Mouse (Mus musculus): ENCODE data around the gene Zfp622. TPM values are rescaled to one million over a fixed set of nuclear protein-coding genes. Genes with fewer than 3 reads are reported as not detected.
"Not testable (repeated sequence)": the region's sequence is repeated elsewhere in the genome, so short reads cannot be mapped to it uniquely, and the experiment has no call there.

Zfp622 gene
- total RNA-seq, 1 experiment: 65.9 TPM

DNA sequence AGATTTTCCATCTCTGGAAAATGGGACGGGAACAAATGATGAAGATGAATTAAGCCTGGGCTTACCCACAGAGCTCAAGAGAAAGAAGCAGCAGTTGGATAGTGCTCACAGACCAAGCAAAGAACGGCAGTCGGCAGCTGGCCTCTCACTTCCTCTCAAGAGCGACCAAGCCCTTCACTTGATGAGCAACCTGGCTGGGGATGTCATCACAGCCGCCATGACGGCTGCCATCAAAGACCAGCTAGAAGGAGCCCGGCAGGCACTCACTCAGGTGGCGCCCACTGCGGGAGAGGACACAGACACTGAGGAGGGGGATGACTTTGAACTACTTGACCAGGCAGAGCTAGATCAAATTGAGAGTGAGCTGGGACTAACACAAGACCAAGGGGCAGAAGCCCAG is 12.6 kb upstream of the Zfp622 start:
- no peaks in the 10 kb centered on the region for H3K9me3 ChIP-seq (ENCODE audit: control insufficient read depth, insufficient read depth, low read depth, low read length)
- no peak overlapping the region for H3K27ac ChIP-seq (ENCODE audit: insufficient read depth, low read depth, low read length, poor library complexity, severe bottlenecking)
- H3K9ac ChIP-seq (ENCODE audit: insufficient read depth, low read depth, low read length, poor library complexity, severe bottlenecking): no peak overlapping the region
- DNase-seq (ENCODE audit: low read depth, low spot score): no peak
- in situ Hi-C loops (cut with MboI; ENCODE audit: low sequenced_read_pairs in 2 of 2, unreplicated experiment in 2 of 2): no loop called here
- no peak overlapping the region for H3K4me3 ChIP-seq (ENCODE audit: insufficient read depth in 1 of 2, low read depth in 1 of 2, low read length in 2 of 2, poor library complexity in 1 of 2, severe bottlenecking in 1 of 2)
- no peaks in the 10 kb centered on the region for H3K4me1 ChIP-seq (ENCODE audit: control insufficient read depth in 2 of 2, insufficient read depth in 2 of 2, low read length in 2 of 2, poor library complexity in 1 of 2)
- no peak for TF ChIP-seq HCFC1 (IDR thresholded peaks at IDR 0.05; ENCODE audit: borderline replicate concordance, insufficient read depth, low read length)
- no peak for TF ChIP-seq ZNF384 (IDR thresholded peaks at IDR 0.05; ENCODE audit: low read depth, low read length)
- H3K36me3 ChIP-seq (ENCODE audit: control insufficient read depth, insufficient read depth, low read length, poor library complexity, severe bottlenecking): no peaks in the 10 kb centered on the region

- H3K4me3 ChIP-seq (ENCODE audit: insufficient read depth in 1 of 2, low read depth in 1 of 2, low read length in 2 of 2, poor library complexity in 1 of 2, severe bottlenecking in 1 of 2): no peak overlapping the region
- no peaks in the 10 kb centered on the region for H3K9me3 ChIP-seq (ENCODE audit: control insufficient read depth, insufficient read depth, low read depth, low read length)
- DNase-seq (ENCODE audit: low read depth, low spot score): no peak
- no peak overlapping the region for H3K9ac ChIP-seq (ENCODE audit: insufficient read depth, low read depth, low read length, poor library complexity, severe bottlenecking)
- H3K4me1 ChIP-seq (ENCODE audit: control insufficient read depth in 2 of 2, insufficient read depth in 2 of 2, low read length in 2 of 2, poor library complexity in 1 of 2): no peaks in the 10 kb centered on the region
- no peak for TF ChIP-seq ZC3H11A (IDR thresholded peaks at IDR 0.05; ENCODE audit: borderline replicate concordance, low read depth, low read length)
- TF ChIP-seq ZNF384 (IDR thresholded peaks at IDR 0.05; ENCODE audit: low read depth, low read length): no peak
- no peak overlapping the region for H3K27ac ChIP-seq (ENCODE audit: insufficient read depth, low read depth, low read length, poor library complexity, severe bottlenecking)
- in situ Hi-C loops (cut with MboI; ENCODE audit: low sequenced_read_pairs in 2 of 2, unreplicated experiment in 2 of 2): no loop called here
- H3K36me3 ChIP-seq (ENCODE audit: control insufficient read depth, insufficient read depth, low read length, poor library complexity, severe bottlenecking): no peaks in the 10 kb centered on the region
Measured at GRCm38 (mm10) chr15:25972758-25973157, 11.4 kb upstream of the Zfp622 start.

DNA sequence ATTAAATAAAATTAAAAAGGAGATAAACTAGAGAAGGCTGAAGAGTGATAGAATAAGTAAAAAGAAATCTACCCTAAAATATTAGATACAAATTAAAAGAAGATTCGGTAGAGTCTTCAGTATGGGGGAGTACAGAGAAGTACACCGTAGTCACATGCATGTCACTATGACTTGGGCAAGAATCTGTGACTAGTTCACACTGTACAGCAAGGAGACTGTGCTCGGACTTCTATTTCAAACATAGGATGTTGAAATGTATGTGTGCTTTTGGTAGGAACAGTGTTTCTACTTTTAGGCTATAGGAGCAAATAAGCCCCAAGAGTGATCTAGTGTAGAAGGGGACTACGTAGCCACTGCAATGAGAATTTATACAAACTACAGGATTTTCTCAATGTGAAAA is 9.8 kb upstream of the Zfp622 start:
- in situ Hi-C loops (cut with MboI; ENCODE audit: low sequenced_read_pairs in 2 of 2, unreplicated experiment in 2 of 2): no loop called here
- no peaks in the 10 kb centered on the region for H3K36me3 ChIP-seq (ENCODE audit: control insufficient read depth, insufficient read depth, low read length, poor library complexity, severe bottlenecking)
- H3K27ac ChIP-seq (ENCODE audit: insufficient read depth, low read depth, low read length, poor library complexity, severe bottlenecking): no peak overlapping the region
- DNase-seq (ENCODE audit: low read depth, low spot score): no peak
- H3K4me1 ChIP-seq (ENCODE audit: control insufficient read depth in 2 of 2, insufficient read depth in 2 of 2, low read length in 2 of 2, poor library complexity in 1 of 2): no peaks in the 10 kb centered on the region
- no peaks in the 10 kb centered on the region for H3K9me3 ChIP-seq (ENCODE audit: control insufficient read depth, insufficient read depth, low read depth, low read length)
- no peak for TF ChIP-seq CHD2 (IDR thresholded peaks at IDR 0.05; ENCODE audit: low read depth, low read length)
- no peak for TF ChIP-seq ZC3H11A (IDR thresholded peaks at IDR 0.05; ENCODE audit: borderline replicate concordance, low read depth, low read length)
- TF ChIP-seq ZNF384 (IDR thresholded peaks at IDR 0.05; ENCODE audit: low read depth, low read length): no peak
- no peak for TF ChIP-seq MAFK (IDR thresholded peaks at IDR 0.05; ENCODE audit: insufficient read depth, low read depth, low read length)
- TF ChIP-seq HCFC1 (IDR thresholded peaks at IDR 0.05; ENCODE audit: borderline replicate concordance, insufficient read depth, low read length): no peak
- H3K9ac ChIP-seq (ENCODE audit: insufficient read depth, low read depth, low read length, poor library complexity, severe bottlenecking): no peak overlapping the region
- no peak overlapping the region for H3K4me3 ChIP-seq (ENCODE audit: insufficient read depth in 1 of 2, low read depth in 1 of 2, low read length in 2 of 2, poor library complexity in 1 of 2, severe bottlenecking in 1 of 2)

GRCm38 (mm10) chr15:25975810-25976209 is 8.4 kb upstream of the Zfp622 start:
- in situ Hi-C loops (cut with MboI; ENCODE audit: low sequenced_read_pairs in 2 of 2, unreplicated experiment in 2 of 2): no loop called here

GRCm38 (mm10) chr15:25983614-25984013 is 552 bp upstream of the Zfp622 start:
- H3K4me1 ChIP-seq (ENCODE audit: control insufficient read depth in 2 of 2, insufficient read depth in 2 of 2, low read length in 2 of 2, poor library complexity in 1 of 2); DNase-seq (ENCODE audit: low read depth, low spot score); H3K27ac ChIP-seq (ENCODE audit: insufficient read depth, low read depth, low read length, poor library complexity, severe bottlenecking); H3K9me3 ChIP-seq (ENCODE audit: control insufficient read depth, insufficient read depth, low read depth, low read length); H3K36me3 ChIP-seq (ENCODE audit: control insufficient read depth, insufficient read depth, low read length, poor library complexity, severe bottlenecking); in situ Hi-C loops (cut with MboI; ENCODE audit: low sequenced_read_pairs in 2 of 2, unreplicated experiment in 2 of 2): not testable (repeated sequence)
- H3K4me3 ChIP-seq (ENCODE audit: insufficient read depth in 1 of 2, low read depth in 1 of 2, low read length in 2 of 2, poor library complexity in 1 of 2, severe bottlenecking in 1 of 2): peak overlapping the region; percentile 82 to 94
- peak overlapping the region; percentile 92 for H3K9ac ChIP-seq (ENCODE audit: insufficient read depth, low read depth, low read length, poor library complexity, severe bottlenecking)

More at GRCm38 (mm10) chr15:25975810-25976209, 8.4 kb upstream of the Zfp622 start:
- Histone ChIP-seq H3K4me3 (ENCODE audit: insufficient read depth in 1 of 2, low read depth in 1 of 2, low read length in 2 of 2, poor library complexity in 1 of 2, severe bottlenecking in 1 of 2) (no peak overlapping the region), H3K36me3 (ENCODE audit: control insufficient read depth, insufficient read depth, low read length, poor library complexity, severe bottlenecking) (no peaks in the 10 kb centered on the region), H3K9me3 (ENCODE audit: control insufficient read depth, insufficient read depth, low read depth, low read length) (no peaks in the 10 kb centered on the region), H3K4me1 (ENCODE audit: control insufficient read depth in 2 of 2, insufficient read depth in 2 of 2, low read length in 2 of 2, poor library complexity in 1 of 2) (no peaks in the 10 kb centered on the region), H3K9ac (ENCODE audit: insufficient read depth, low read depth, low read length, poor library complexity, severe bottlenecking) (no peak overlapping the region), H3K27ac (ENCODE audit: insufficient read depth, low read depth, low read length, poor library complexity, severe bottlenecking) (no peak overlapping the region)
- DNase-seq (ENCODE audit: low read depth, low spot score): no peak
- no peak for TF ChIP-seq ZC3H11A (IDR thresholded peaks at IDR 0.05; ENCODE audit: borderline replicate concordance, low read depth, low read length)
- TF ChIP-seq HCFC1 (IDR thresholded peaks at IDR 0.05; ENCODE audit: borderline replicate concordance, insufficient read depth, low read length): no peak
- TF ChIP-seq CHD2 (IDR thresholded peaks at IDR 0.05; ENCODE audit: low read depth, low read length): no peak
- TF ChIP-seq MAFK (IDR thresholded peaks at IDR 0.05; ENCODE audit: insufficient read depth, low read depth, low read length): no peak

Data from ES-E14 (cell line).